Mouse (Mus musculus): ENCODE data around the gene Col1a2.

DNA sequence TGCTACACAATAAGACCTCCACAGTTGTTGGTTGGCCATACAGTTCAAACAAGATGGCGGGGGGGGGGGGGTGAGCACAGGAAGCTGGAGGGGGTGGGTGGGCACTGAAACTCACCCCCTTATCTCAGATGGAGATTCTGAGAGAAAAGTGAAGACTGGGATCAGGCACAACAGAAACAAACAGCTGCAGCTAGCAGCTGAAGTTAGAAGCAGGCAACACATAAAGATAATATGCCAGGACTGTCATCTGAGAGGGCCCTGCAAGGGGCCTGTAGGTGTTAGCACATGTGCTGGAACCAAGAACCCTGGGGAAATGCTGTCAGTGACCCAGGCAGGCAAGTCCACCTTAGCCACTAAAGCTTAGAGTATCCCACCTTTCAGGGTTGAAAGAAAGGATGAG lies 8.2 kb upstream of the Col1a2 start:
- TF ChIP-seq CTCF (IDR thresholded peaks at IDR 0.05; ENCODE audit: low read depth) (no peak), EP300 (IDR thresholded peaks at IDR 0.05; ENCODE audit: low read depth) (no peak)

All from liver, postnatal 0 days (tissue).